Mouse (Mus musculus): ENCODE results near the gene Gdap1l1.

- TF ChIP-seq POLR2A (IDR thresholded peaks at IDR 0.05; ENCODE audit: control insufficient read depth, extremely low read depth, insufficient read depth, low read length, poor library complexity) (no peak), CTCF (IDR thresholded peaks at IDR 0.05; ENCODE audit: borderline replicate concordance, control insufficient read depth, extremely low read depth, insufficient read depth, low read length, poor library complexity) (no peak)
These were observed 14.5 kb downstream of the Gdap1l1 start for GRCm38 (mm10) chr2:163452738-163453137.

Data from thymus, adult 2 months (tissue).